14 mouse cellular contexts compared by ENCODE assay signal in the genomic region with DNA sequence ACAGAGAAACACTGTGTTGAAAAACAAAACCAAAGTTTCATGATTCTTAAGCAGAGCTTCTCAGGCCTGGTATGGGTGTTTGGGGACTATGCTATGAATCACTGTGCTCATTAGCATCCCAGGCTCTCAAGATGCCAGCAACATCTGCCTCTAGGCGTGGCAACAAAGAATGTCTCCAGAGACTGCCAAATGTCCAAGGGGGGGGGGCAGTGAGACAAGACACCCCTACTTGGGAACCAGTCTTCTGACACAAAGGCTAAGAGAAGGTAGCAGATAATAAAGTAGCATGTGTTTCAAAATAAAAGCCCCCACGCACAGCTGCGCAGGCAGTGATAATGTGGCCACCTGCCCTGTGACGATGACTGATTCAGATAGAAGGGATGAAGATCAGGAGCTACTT.
DNase-seq lines count a peak whose midpoint lies in the region; ATAC-seq and TF ChIP-seq lines count a peak whose summit lies in the region.
"Had no signal": no experiment of that assay in that cellular context is flagged by ENCODE, and none has a peak within 500 bp of the region (broad histone marks: within the 10 kb centered on the region; RNA-seq: fewer than 3 reads in every experiment).

No protein-coding gene starts in this region.

- no peak overlapping the region for H3K9ac ChIP-seq in heart, postnatal 0 days (replicated peaks; ENCODE audit: low read depth, low read length)
- no peak overlapping the region for H3K9ac ChIP-seq in liver, embryonic 13.5 days
- H3K9ac ChIP-seq: heart, embryonic 13.5 days; kidney, embryonic 15.5 days; neural tube, embryonic 13.5 days had no signal

- WGBS in heart, postnatal 0 days: 72% methylated on average over 4 of the region's 4 CpGs
- 44% methylated on average over 4 of the region's 4 CpGs for WGBS in liver, embryonic 13.5 days (ENCODE audit: insufficient replicate concordance)

- intact Hi-C loops in heart, postnatal 10 days (cut with DNase I): no loop called here

- no peaks in the 10 kb centered on the region for H3K27me3 ChIP-seq in heart, postnatal 0 days (ENCODE audit: control insufficient read depth, insufficient read depth, low read length)
- H3K27me3 ChIP-seq in liver, embryonic 13.5 days: no peaks in the 10 kb centered on the region
- H3K27me3 ChIP-seq: heart, embryonic 13.5 days; kidney, embryonic 15.5 days; neural tube, embryonic 13.5 days had no signal

- no peak for TF ChIP-seq EP300 in heart, postnatal 0 days (IDR thresholded peaks at IDR 0.05; ENCODE audit: low read depth)

- 0 out of 2 replicates have a peak overlapping the region, but pooled peaks have one; percentile 6 for H3K27ac ChIP-seq in heart, postnatal 0 days (ENCODE audit: low read depth)
- H3K27ac ChIP-seq in liver, embryonic 13.5 days: no peak overlapping the region
- H3K27ac ChIP-seq: heart, embryonic 13.5 days; kidney, embryonic 15.5 days; neural tube, embryonic 13.5 days had no signal

- H3K4me1 ChIP-seq in heart, postnatal 0 days (ENCODE audit: control insufficient read depth, insufficient read depth): peaks cover 12% of the 10 kb centered on the region; the same call in 1 of the 2 replicates
- peaks cover 30% of the 10 kb centered on the region for H3K4me1 ChIP-seq in liver, embryonic 13.5 days (replicated peaks)

- no peak overlapping the region for H3K4me3 ChIP-seq in heart, postnatal 0 days (ENCODE audit: low read depth, low read length)
- H3K4me3 ChIP-seq in liver, embryonic 13.5 days (replicated peaks): no peak overlapping the region
- H3K4me3 ChIP-seq: heart, embryonic 13.5 days; kidney, embryonic 15.5 days; neural tube, embryonic 13.5 days had no signal

- no peak for DNase-seq in heart, postnatal 0 days (ENCODE audit: low spot score)
- no peak for DNase-seq in heart, postnatal 10 days
- peak; percentile 51 for DNase-seq in thymus, postnatal 4 days
- DNase-seq in thymus, postnatal 36 days: no peak
- DNase-seq in liver, embryonic 13.5 days: peak; percentile 27
- no peak for DNase-seq in testis, postnatal 10 days (ENCODE audit: low spot score)
- DNase-seq in cerebellum, postnatal 10 days: no peak
- DNase-seq: cerebellum, adult 2 months had no signal

- H3K9me3 ChIP-seq in heart, postnatal 0 days (replicated peaks; ENCODE audit: control insufficient read depth, low read length): no peaks in the 10 kb centered on the region
- no peaks in the 10 kb centered on the region for H3K9me3 ChIP-seq in liver, embryonic 13.5 days (replicated peaks)
- H3K9me3 ChIP-seq: heart, embryonic 13.5 days; kidney, embryonic 15.5 days; neural tube, embryonic 13.5 days had no signal

- ATAC-seq in heart, postnatal 0 days (ENCODE audit: insufficient read depth, low read depth): no peak
- ATAC-seq in liver, embryonic 13.5 days (ENCODE audit: low read depth): peak; percentile 78
- ATAC-seq in monocyte, adult 5-6 weeks (replicated peaks; ENCODE audit: insufficient number of reproducible peaks, low FRiP score, low TSS enrichment, poor library complexity, severe bottlenecking): no peak
- ATAC-seq: hindbrain, embryonic 16.5 days had no signal

- no peak for TF ChIP-seq CTCF in heart, postnatal 0 days (IDR thresholded peaks at IDR 0.05; ENCODE audit: low read depth)

- no peaks in the 10 kb centered on the region for H3K36me3 ChIP-seq in heart, postnatal 0 days (replicated peaks; ENCODE audit: control insufficient read depth, insufficient read depth, low read length)
- no peaks in the 10 kb centered on the region for H3K36me3 ChIP-seq in liver, embryonic 13.5 days
- H3K36me3 ChIP-seq: heart, embryonic 13.5 days; kidney, embryonic 15.5 days; neural tube, embryonic 13.5 days had no signal

- H3K4me2 ChIP-seq in heart, postnatal 0 days (ENCODE audit: low read depth, low read length): no peak overlapping the region
- no peak overlapping the region for H3K4me2 ChIP-seq in liver, embryonic 13.5 days
- H3K4me2 ChIP-seq: heart, embryonic 13.5 days; kidney, embryonic 15.5 days; midbrain, embryonic 11.5 days; neural tube, embryonic 13.5 days had no signal

Comparison
In these comparisons a context has a peak if more than half of its experiments do, and no peak if none do; other contexts are left out.
1. DNase-seq: peak in thymus, postnatal 4 days (single experiment) and liver, embryonic 13.5 days (single experiment); none in heart, postnatal 0 days (single experiment), heart, postnatal 10 days (0 of 2), thymus, postnatal 36 days (0 of 2), testis, postnatal 10 days (single experiment) and cerebellum, postnatal 10 days (0 of 2).